Mouse (Mus musculus) erythroblast, embryonic 14.5 days (primary cell): ENCODE measurements around the gene Fat3.

Source experiments
- GATA1 ChIP-seq: IDR thresholded peaks from 2 replicates; pipeline ENCODE4 v1.6.1; 2012; ENCODE audit warnings: low read length, inconsistent platforms, mixed read lengths
- TAL1 ChIP-seq: IDR thresholded peaks from 3 replicates; pipeline ENCODE4 v1.6.1; 2012; ENCODE audit warnings: low read length, inconsistent platforms, mixed read lengths

DNA sequence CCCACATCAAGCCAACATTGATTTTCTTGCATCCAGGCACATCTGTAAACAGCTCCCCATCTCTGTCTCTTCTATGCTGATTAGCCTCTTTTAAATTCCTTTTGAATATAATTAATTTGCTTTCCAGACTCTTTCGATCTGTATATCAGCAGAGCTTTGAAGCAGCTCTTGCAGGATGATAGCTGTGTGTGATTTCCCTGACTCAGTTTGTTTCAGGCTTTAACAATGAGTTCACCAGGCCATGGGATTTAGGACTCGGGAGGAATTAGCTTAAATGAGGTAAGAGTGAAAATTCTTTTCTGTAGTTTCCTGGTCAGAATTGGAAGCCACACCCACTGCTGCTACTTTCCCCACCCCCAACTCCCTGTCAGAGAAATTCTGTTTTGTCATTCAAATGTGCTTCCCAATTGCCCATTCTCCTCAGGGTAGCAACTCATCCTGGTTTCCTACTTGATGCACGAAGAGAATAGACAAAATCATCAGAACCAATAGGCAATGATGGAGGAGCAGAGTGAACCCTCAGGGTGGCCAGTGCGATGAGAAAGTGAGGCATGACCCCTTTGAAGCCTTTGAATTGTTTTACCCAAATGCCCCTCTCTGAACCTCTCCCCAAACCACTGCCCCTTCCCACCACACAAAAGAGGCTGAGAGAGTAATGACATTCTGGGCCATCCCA lies 147.9 kb downstream of the Fat3 start:
- TF ChIP-seq GATA1 (no peak), TAL1 (no peak)
